Comparison of ENCODE assay signal across 10 mouse cellular contexts in the genomic region with DNA sequence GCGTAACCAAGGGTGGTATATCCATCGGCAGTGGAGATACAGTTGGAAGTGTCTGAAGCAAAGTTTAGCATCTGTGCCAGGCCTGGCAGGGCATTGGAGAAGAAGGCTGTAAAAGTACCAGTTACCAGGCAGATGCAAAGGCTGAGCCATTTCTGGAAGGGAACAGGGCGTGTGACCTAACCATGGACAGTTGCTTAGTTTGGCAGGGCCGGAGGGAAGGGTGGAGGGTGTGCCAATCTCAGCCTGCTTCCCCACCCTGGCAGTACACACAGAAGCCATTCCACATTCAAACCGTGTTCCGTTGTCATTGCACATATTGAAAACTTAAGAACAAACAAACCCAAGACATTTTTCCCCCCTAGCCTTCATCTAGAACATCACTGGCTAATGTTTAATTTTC.
DNase-seq lines count a peak whose midpoint lies in the region; ATAC-seq and TF ChIP-seq lines count a peak whose summit lies in the region.
"Had no signal": no experiment of that assay in that cellular context is flagged by ENCODE, and none has a peak within 500 bp of the region (broad histone marks: within the 10 kb centered on the region; RNA-seq: fewer than 3 reads in every experiment).

No protein-coding gene starts in this region.

- no peaks in the 10 kb centered on the region for H3K27me3 ChIP-seq in kidney, adult 2 months (replicated peaks; ENCODE audit: control insufficient read depth, insufficient read depth, low read length)
- no peaks in the 10 kb centered on the region for H3K27me3 ChIP-seq in heart, embryonic 13.5 days (replicated peaks)
- H3K27me3 ChIP-seq in lung, postnatal 0 days (replicated peaks; ENCODE audit: insufficient read depth, low read length) = no peaks in the 10 kb centered on the region

- no peak for TF ChIP-seq EP300 in lung, postnatal 0 days (IDR thresholded peaks at IDR 0.05)

- no peaks in the 10 kb centered on the region for H3K9me3 ChIP-seq in heart, embryonic 13.5 days
- H3K9me3 ChIP-seq in lung, postnatal 0 days (ENCODE audit: low read length) = no peaks in the 10 kb centered on the region
- H3K9me3 ChIP-seq: midbrain, embryonic 10.5 days had no signal

- H3K4me1 ChIP-seq in kidney, adult 2 months (ENCODE audit: control insufficient read depth, insufficient read depth, low read length) = peaks cover 13% of the 10 kb centered on the region
- H3K4me1 ChIP-seq in heart, embryonic 13.5 days = peaks cover 75% of the 10 kb centered on the region
- 0 out of 2 replicates have a peak, but pooled peaks cover 4% of the 10 kb centered on the region for H3K4me1 ChIP-seq in lung, postnatal 0 days (ENCODE audit: insufficient read depth, low read depth, low read length)

- 47% methylated on average over 6 of the region's 6 CpGs for WGBS in kidney, adult 2 months
- WGBS in heart, embryonic 13.5 days = 80% methylated on average over 6 of the region's 6 CpGs
- WGBS in lung, postnatal 0 days = 48% methylated on average over 6 of the region's 6 CpGs

- TF ChIP-seq CTCF in kidney, adult 2 months (conservative IDR thresholded peaks at IDR 0.05; ENCODE audit: insufficient read depth, insufficient read length, low read depth, low read length) = no peak
- no peak for TF ChIP-seq CTCF in lung, postnatal 0 days (IDR thresholded peaks at IDR 0.05)

- DNase-seq in kidney, adult 2 months = peak; percentile 41
- DNase-seq in kidney, postnatal 4 days = no peak
- DNase-seq in cerebellum, postnatal 14 days = peak; percentile 39 to 56
- no peak for DNase-seq in lung, postnatal 0 days (ENCODE audit: low spot score)
- DNase-seq in thymus, postnatal 25 days = no peak
- DNase-seq in spleen, postnatal 10 days (ENCODE audit: low spot score in 2 of 2) = no peak
- DNase-seq: right cerebral cortex, postnatal 14 days had no signal

- peak overlapping the region; percentile 66; the same call in 1 of the 2 replicates for H3K4me2 ChIP-seq in heart, embryonic 13.5 days
- peak overlapping the region; percentile 65; the same call in 1 of the 2 replicates for H3K4me2 ChIP-seq in lung, postnatal 0 days (replicated peaks; ENCODE audit: low read depth, low read length)

- H3K36me3 ChIP-seq in kidney, adult 2 months (ENCODE audit: control insufficient read depth, insufficient read depth, low read length) = no peaks in the 10 kb centered on the region
- no peaks in the 10 kb centered on the region for H3K36me3 ChIP-seq in heart, embryonic 13.5 days
- no peaks in the 10 kb centered on the region for H3K36me3 ChIP-seq in lung, postnatal 0 days (ENCODE audit: insufficient read depth, low read length)
- H3K36me3 ChIP-seq: midbrain, embryonic 10.5 days had no signal

- no peak overlapping the region for H3K4me3 ChIP-seq in kidney, adult 2 months (ENCODE audit: insufficient read depth, low read depth, low read length)
- no peak overlapping the region for H3K4me3 ChIP-seq in heart, embryonic 13.5 days
- H3K4me3 ChIP-seq in lung, postnatal 0 days (ENCODE audit: low read depth, low read length) = no peak overlapping the region
- H3K4me3 ChIP-seq: midbrain, embryonic 10.5 days had no signal

- peak overlapping the region; percentile 24; the same call in 1 of the 2 replicates for H3K9ac ChIP-seq in heart, embryonic 13.5 days
- no peak overlapping the region for H3K9ac ChIP-seq in lung, postnatal 0 days (replicated peaks; ENCODE audit: low read depth)

- TF ChIP-seq POLR2A in kidney, adult 2 months (IDR thresholded peaks at IDR 0.05; ENCODE audit: low read depth, low read length) = no peak

- no peak for ATAC-seq in heart, embryonic 13.5 days (ENCODE audit: extremely low read depth, insufficient number of reproducible peaks, low FRiP score, low TSS enrichment)
- ATAC-seq in lung, postnatal 0 days = no peak
- no peak for ATAC-seq in megakaryocyte-erythroid progenitor cell, adult 5-6 weeks (replicated peaks; ENCODE audit: low FRiP score, low TSS enrichment, poor library complexity, severe bottlenecking)

- H3K27ac ChIP-seq in kidney, adult 2 months (ENCODE audit: insufficient read depth, low read depth, low read length) = peak overlapping the region; percentile 14; the same call in 1 of the 2 replicates
- no peak overlapping the region for H3K27ac ChIP-seq in heart, embryonic 13.5 days (replicated peaks)
- no peak overlapping the region for H3K27ac ChIP-seq in lung, postnatal 0 days (ENCODE audit: low read length)
- H3K27ac ChIP-seq: midbrain, embryonic 10.5 days had no signal

Comparison
In these comparisons a context has a peak if more than half of its experiments do, and no peak if none do; other contexts are left out.
1. DNase-seq: peak in kidney, adult 2 months (single experiment) and cerebellum, postnatal 14 days (2 of 2); none in kidney, postnatal 4 days (0 of 2), lung, postnatal 0 days (single experiment), thymus, postnatal 25 days (single experiment) and spleen, postnatal 10 days (0 of 2).